Mouse (Mus musculus) olfactory bulb, adult 2 months (tissue): Measurements from ENCODE around the gene Rcl1.

ENCODE experiments used
- CTCF ChIP-seq: fragments of 200-500 bp; IDR thresholded peaks from 2 replicates; pipeline ENCODE4 v1.5.1; 2012; ENCODE audit warnings: low read depth, mild to moderate bottlenecking, low read length, moderate library complexity; ENCODE audit not compliant: insufficient read depth
- POLR2A ChIP-seq: fragments of 200-500 bp; IDR thresholded peaks from 2 replicates; pipeline ENCODE4 v1.6.1; 2012; ENCODE audit warnings: mild to moderate bottlenecking, low read depth, low read length, moderate library complexity; ENCODE audit not compliant: insufficient read depth

GRCm38 (mm10) chr19:29140933-29141332, 39.8 kb downstream of the Rcl1 start:
- no peak for TF ChIP-seq POLR2A
- no peak for TF ChIP-seq CTCF
